10 mouse cellular contexts compared by ENCODE assay signal in genomic region chr1:79999081-79999480, GRCm38 (mm10).
DNase-seq lines count a peak whose midpoint lies in the region; ATAC-seq lines count a peak whose summit lies in the region.
"Had no signal": no experiment of that assay in that cellular context is flagged by ENCODE, and none has a peak within 500 bp of the region (broad histone marks: within the 10 kb centered on the region; RNA-seq: fewer than 3 reads in every experiment).

No protein-coding gene starts in this region.

- H3K27ac ChIP-seq in hindbrain, embryonic 11.5 days (ENCODE audit: low read depth, low read length), result no peak overlapping the region
- H3K27ac ChIP-seq: liver, embryonic 15.5 days had no signal

- H3K4me2 ChIP-seq in hindbrain, embryonic 11.5 days (replicated peaks; ENCODE audit: low read depth, low read length), result no peak overlapping the region
- H3K4me2 ChIP-seq: liver, embryonic 15.5 days had no signal

- peak; percentile 63 for ATAC-seq in megakaryocyte, adult 5-6 weeks (ENCODE audit: poor library complexity, severe bottlenecking)
- no peak for ATAC-seq in hindbrain, embryonic 11.5 days (ENCODE audit: low FRiP score)

- H3K4me3 ChIP-seq in hindbrain, embryonic 11.5 days (ENCODE audit: low read depth, low read length), result no peak overlapping the region
- H3K4me3 ChIP-seq: erythroblast, embryonic 14.5 days; liver, embryonic 15.5 days had no signal

- H3K9me3 ChIP-seq in hindbrain, embryonic 11.5 days (ENCODE audit: control insufficient read depth, low read length), result no peaks in the 10 kb centered on the region
- H3K9me3 ChIP-seq: liver, embryonic 15.5 days had no signal

- WGBS in hindbrain, embryonic 11.5 days, result 80% methylated on average over 11 of the region's 11 CpGs

- no peaks in the 10 kb centered on the region for H3K4me1 ChIP-seq in hindbrain, embryonic 11.5 days (replicated peaks; ENCODE audit: control insufficient read depth, insufficient read depth, low read length)
- H3K4me1 ChIP-seq: liver, embryonic 15.5 days had no signal

- no peaks in the 10 kb centered on the region for H3K36me3 ChIP-seq in hindbrain, embryonic 11.5 days (ENCODE audit: control insufficient read depth, insufficient read depth, low read length)
- H3K36me3 ChIP-seq: liver, embryonic 15.5 days had no signal

- intact Hi-C loops in heart, postnatal 25 days (cut with DNase I), result loop anchor here (5.0 kb wide), 2 partner anchors 108 to 212 kb away; no protein-coding TSS in a partner anchor

- H3K9ac ChIP-seq in hindbrain, embryonic 11.5 days (ENCODE audit: low read depth, low read length), result no peak overlapping the region
- H3K9ac ChIP-seq: liver, embryonic 15.5 days had no signal

- no peaks in the 10 kb centered on the region for H3K27me3 ChIP-seq in hindbrain, embryonic 11.5 days (ENCODE audit: control insufficient read depth, insufficient read depth, low read length)
- H3K27me3 ChIP-seq: liver, embryonic 15.5 days had no signal

- peak; percentile 10 for DNase-seq in kidney, adult 9 months
- no peak for DNase-seq in kidney, adult 11 months
- DNase-seq in adrenal gland, postnatal 25 days, result peak; percentile 52
- peak; percentile 17 for DNase-seq in heart, postnatal 25 days (ENCODE audit: low spot score)
- no peak for DNase-seq in right cerebral cortex, postnatal 25 days
- no peak for DNase-seq in hindbrain, embryonic 11.5 days (ENCODE audit: low spot score)
- no peak for DNase-seq in left cerebral cortex, adult 8-10 months (ENCODE audit: low spot score in 2 of 2)

Comparison
In these comparisons a context has a peak if more than half of its experiments do, and no peak if none do; other contexts are left out.
1. DNase-seq: peak in kidney, adult 9 months (single experiment), adrenal gland, postnatal 25 days (single experiment) and heart, postnatal 25 days (single experiment); none in kidney, adult 11 months (single experiment), right cerebral cortex, postnatal 25 days (single experiment), hindbrain, embryonic 11.5 days (single experiment) and left cerebral cortex, adult 8-10 months (0 of 2).